Mouse (Mus musculus) thymus, adult 2 months (tissue): ENCODE results near the gene Vsx2.

Experiments used
- CTCF ChIP-seq: fragments of 200-500 bp; IDR thresholded peaks from 2 replicates; pipeline ENCODE4 v1.5.1; 2012; ENCODE audit warnings: mild to moderate bottlenecking, control low read depth, low read length, moderate library complexity, borderline replicate concordance; ENCODE audit not compliant: control insufficient read depth, poor library complexity, insufficient read depth; ENCODE audit errors: extremely low read depth
- POLR2A ChIP-seq: fragments of 200-500 bp; IDR thresholded peaks from 2 replicates; pipeline ENCODE4 v1.6.1; 2012; ENCODE audit warnings: mild to moderate bottlenecking, low read length, control low read depth, moderate library complexity; ENCODE audit not compliant: control insufficient read depth, poor library complexity, insufficient read depth; ENCODE audit errors: extremely low read depth

- TF ChIP-seq POLR2A, result no peak
- TF ChIP-seq CTCF, result no peak
These were observed 44.4 kb downstream of the Vsx2 start for GRCm38 (mm10) chr12:84614001-84614400.
